Mouse (Mus musculus) left cerebral cortex, adult 18-20 months (tissue): Measurements from ENCODE around the gene Arhgef10l. TPM values are rescaled to one million over a fixed set of nuclear protein-coding genes. Genes with fewer than 3 reads are reported as not detected.

Source experiments
- DNase-seq, 2 experiments: peaks; one replicate each; pipeline ENCODE4 v3.0.0; 2021 to 2022; ENCODE audit warnings: low spot score in 2 of 2, mixed read lengths in 1 of 2
- total RNA-seq, 2 experiments: library from RNA; stranded (reverse); gene quantifications; 2 replicates each; pipeline ENCODE4 v1.2.3; 2021

The Arhgef10l gene
- total RNA-seq, 2 experiments from 2014 or later, result 56.0 to 60.5 TPM

- DNase-seq, result no peak
These were observed 3.4 kb downstream of the Arhgef10l start for GRCm38 (mm10) chr4:140662453-140662852.

DNA sequence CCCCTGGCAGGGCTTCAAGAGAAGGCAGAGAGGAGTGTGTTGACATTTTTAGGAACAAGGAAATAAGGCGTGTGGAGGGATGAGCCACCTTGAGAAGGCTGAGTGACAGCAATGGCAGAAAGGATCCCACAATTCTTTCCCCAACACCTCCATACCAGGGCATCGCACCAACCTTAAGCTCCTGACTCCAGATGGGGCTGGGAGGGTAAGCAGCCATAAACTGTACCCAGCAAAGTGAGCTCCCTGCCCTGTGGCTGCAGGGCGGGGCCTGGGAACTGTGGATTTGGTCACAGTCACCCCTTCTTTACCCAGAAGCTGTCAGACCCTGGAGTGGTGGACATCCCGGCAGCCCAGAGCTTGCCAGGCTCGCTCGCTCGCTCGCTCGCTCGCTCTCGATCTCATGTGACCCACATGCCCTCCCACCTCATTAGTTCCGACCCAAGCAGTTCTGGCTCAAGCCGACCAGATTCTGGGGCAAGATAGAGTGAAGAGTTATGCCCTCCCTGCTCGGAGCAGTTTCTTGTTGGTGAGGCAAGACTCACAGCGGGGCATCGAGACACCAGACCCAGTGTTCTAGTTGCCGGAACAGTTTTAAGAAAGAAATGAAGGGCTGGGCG lies 4.3 kb downstream of the Arhgef10l start:
- no peak for DNase-seq

- peak; percentile 56 to 65 for DNase-seq
These were observed 7.9 kb downstream of the Arhgef10l start for GRCm38 (mm10) chr4:140657681-140658575.

DNA sequence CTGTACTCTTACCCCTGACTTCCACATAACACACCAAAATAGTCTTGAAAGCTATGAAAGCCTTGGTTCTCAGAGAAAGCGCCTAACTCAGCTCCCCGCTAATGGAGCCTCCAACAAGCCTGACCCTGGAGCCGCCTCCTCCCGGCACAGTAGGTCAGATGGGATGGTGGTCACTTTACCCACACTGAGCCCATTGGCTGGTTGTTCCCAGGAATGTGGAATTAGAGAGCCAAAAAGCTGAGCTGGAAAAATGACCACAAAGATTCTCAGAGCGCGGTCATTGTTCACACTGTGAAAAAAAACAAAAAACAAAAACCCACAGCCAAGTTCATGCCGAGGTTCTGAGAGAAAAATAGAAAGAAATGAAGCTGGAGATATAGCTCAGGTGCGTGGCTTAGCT lies 9.3 kb downstream of the Arhgef10l start:
- DNase-seq, result no peak

GRCm38 (mm10) chr4:140654798-140655197 lies 11.0 kb downstream of the Arhgef10l start:
- no peak for DNase-seq

GRCm38 (mm10) chr4:140653835-140654583 lies 11.8 kb downstream of the Arhgef10l start:
- no peak for DNase-seq

GRCm38 (mm10) chr4:140649731-140650130 lies 16.1 kb downstream of the Arhgef10l start:
- no peak for DNase-seq

GRCm38 (mm10) chr4:140649207-140649591 lies 16.6 kb downstream of the Arhgef10l start:
- no peak for DNase-seq

DNA sequence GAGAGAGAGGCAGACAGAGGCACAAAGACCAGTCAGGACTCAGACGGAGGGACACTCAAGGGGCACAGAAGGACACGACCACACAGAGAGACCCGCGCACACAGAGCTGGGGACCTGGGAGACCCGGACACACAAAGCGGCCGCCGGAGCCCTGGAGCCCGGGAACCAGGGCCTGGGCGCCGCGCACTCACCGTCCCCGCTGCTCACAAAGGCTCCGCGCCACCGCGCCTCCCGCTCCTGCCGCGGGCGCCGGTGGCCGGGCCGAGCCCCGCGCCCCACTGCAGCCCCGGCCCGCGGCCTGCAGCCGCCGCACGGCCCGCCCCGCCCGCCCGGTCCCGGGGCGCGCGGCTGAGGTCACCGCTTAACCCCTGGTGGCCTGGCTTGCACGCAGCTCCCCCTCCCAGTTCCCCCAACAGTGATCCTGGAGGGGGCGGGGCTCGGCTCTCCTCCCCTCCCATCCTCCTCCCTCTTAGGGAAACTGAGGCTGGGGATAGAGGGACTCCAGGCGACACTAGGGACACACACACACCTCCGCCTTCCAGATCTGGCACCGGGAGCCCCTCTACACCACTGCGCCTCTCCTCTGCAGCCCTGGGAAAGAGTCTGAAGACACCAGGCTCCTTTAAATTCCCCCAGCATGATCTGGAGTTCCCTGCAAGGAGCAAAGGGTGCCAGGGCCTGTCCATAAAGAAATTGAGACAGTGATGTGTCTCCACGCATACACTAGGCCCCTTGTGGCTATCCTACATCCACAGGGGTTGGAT lies 17.2 kb downstream of the Arhgef10l start:
- DNase-seq, result peak; percentile 30 to 57

DNA sequence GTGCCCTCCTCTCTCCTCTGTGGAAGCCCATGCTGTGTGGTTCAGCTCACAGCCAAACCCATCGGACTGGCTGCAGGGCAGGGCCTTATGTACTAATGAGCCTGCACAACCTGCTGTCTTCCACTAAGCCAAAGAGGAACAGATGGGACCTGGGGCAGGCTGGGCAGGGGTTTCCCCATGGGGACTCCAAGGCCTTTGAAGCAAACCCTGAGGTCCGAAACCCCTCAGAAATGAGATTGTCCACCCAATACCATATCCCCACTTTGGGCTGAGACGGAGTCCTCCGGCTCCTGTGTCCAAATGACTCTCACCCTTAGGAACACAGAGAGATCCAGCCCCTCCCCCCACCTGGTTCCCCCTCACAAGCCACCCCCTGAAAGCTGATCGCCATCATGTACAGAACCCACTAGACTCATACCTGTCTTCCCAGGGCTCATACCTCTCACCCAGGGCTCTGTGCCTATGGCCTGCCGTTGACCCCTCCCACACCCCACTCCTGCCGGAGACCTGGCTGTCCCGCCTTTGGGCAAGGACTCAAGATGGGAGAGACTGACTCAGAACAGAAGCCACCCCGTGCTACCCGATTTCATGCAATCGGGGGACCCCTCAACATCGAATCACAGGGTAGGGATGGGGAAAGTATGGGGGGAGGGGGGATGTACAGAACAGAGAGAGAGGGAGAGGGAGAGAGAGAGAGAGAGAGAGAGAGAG lies 17.9 kb downstream of the Arhgef10l start:
- no peak for DNase-seq

DNA sequence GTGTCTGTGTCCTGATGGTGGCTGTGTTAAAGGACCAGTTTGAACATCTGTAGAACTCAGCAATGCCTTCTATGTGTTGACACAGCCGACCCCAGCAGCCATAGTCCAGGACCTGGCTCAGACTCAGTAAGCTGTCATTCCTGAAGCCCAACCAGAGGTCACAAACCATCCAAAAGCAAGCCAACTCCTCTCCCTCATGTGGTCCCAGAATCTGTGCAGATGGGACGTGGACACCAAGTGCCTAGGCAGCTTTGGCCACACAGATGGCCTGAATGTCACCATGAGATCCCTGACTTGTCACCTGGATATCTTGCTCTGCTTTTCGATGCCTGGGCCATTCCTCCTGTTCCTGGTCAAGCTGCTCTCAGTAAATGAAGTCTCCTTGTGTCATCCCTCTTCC lies 20.2 kb downstream of the Arhgef10l start:
- no peak for DNase-seq

DNA sequence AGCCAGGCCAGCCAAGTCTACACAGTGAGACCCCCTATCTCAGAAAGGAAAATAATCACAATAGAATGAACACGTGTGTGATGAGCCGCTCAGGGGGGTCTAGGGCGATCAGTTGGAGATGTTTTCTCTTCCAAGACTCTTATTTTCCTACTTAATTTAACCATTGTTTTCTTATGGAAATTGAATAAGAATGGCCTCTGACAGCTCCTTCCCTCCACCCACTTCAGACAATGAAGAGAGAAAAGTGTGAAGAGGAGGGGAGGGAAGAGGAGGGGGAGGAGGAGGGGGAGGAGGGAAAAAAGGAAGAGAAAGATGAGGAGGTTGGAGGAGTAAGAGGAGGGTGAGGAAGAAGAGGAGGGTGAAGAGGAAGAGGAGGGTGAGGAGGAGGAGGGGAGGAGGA lies 21.1 kb downstream of the Arhgef10l start:
- DNase-seq, result no peak

- DNase-seq, result no peak
These were observed 21.5 kb downstream of the Arhgef10l start for GRCm38 (mm10) chr4:140644276-140644675.

- no peak for DNase-seq
These were observed 23.4 kb downstream of the Arhgef10l start for GRCm38 (mm10) chr4:140642378-140642777.

- peak in 1 of 2 experiments; percentile 38 for DNase-seq
These were observed 24.3 kb downstream of the Arhgef10l start for GRCm38 (mm10) chr4:140641414-140641918.

GRCm38 (mm10) chr4:140640668-140641067 lies 25.1 kb downstream of the Arhgef10l start:
- no peak for DNase-seq

GRCm38 (mm10) chr4:140640242-140640523 lies 25.6 kb downstream of the Arhgef10l start:
- no peak for DNase-seq

- DNase-seq, result no peak
These were observed 26.2 kb downstream of the Arhgef10l start for GRCm38 (mm10) chr4:140639431-140640241.

GRCm38 (mm10) chr4:140638591-140638990 lies 27.2 kb downstream of the Arhgef10l start:
- no peak for DNase-seq

DNA sequence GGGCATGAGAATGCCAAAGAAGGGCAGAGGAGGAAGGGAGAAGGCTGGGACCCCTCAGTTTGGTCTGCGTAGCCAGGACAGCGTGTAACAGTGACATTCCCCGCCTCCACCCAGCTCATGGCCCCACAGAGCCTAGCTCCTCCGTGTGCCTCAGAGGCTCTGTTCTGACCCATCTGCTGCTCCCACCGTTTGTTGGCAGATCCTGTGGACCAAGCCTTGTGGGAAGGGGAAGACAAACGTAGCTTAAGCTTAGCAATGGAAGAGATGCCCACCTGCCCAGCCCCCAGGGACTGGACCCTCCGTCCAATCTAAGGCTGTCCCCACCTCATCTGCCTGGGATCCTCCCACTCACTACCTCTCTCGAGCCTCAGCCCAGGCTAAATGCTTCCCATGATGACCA lies 28.5 kb downstream of the Arhgef10l start:
- DNase-seq, result no peak
